Mouse (Mus musculus): ENCODE measurements around the gene Rmdn2. TPM values are rescaled to one million over a fixed set of nuclear protein-coding genes. Genes with fewer than 3 reads are reported as not detected.

Gene Rmdn2
- polyA plus RNA-seq, 1 experiment from 2014 or later: 7.0 TPM

- H3K9me3 ChIP-seq: no peaks in the 10 kb centered on the region
- WGBS: 54% methylated on average over 8 of the region's 8 CpGs
- no peaks in the 10 kb centered on the region for H3K36me3 ChIP-seq (replicated peaks)
- H3K27me3 ChIP-seq (replicated peaks; ENCODE audit: low read depth, poor library complexity, severe bottlenecking): no peaks in the 10 kb centered on the region
- H3K27ac ChIP-seq (replicated peaks): no peak overlapping the region
- DNase-seq (ENCODE audit: low spot score): no peak
- peaks cover 6% of the 10 kb centered on the region for H3K4me1 ChIP-seq
- H3K4me3 ChIP-seq: no peak overlapping the region
These were observed 12.8 kb upstream of the Rmdn2 start for GRCm38 (mm10) chr17:79598596-79599577.

GRCm38 (mm10) chr17:79600108-79600507 is 11.6 kb upstream of the Rmdn2 start:
- H3K9me3 ChIP-seq: no peaks in the 10 kb centered on the region
- whole genome bisulfite sequencing: 73% methylated on average over 4 of the region's 4 CpGs
- no peaks in the 10 kb centered on the region for H3K36me3 ChIP-seq (replicated peaks)
- DNase-seq (ENCODE audit: low spot score): no peak
- H3K27me3 ChIP-seq (replicated peaks; ENCODE audit: low read depth, poor library complexity, severe bottlenecking): no peaks in the 10 kb centered on the region
- no peak overlapping the region for H3K27ac ChIP-seq (replicated peaks)
- no peak overlapping the region for H3K4me3 ChIP-seq
- peaks cover 6% of the 10 kb centered on the region for H3K4me1 ChIP-seq

GRCm38 (mm10) chr17:79602381-79602780 is 9.3 kb upstream of the Rmdn2 start:
- Histone ChIP-seq H3K9me3 (no peaks in the 10 kb centered on the region), H3K27me3 (replicated peaks; ENCODE audit: low read depth, poor library complexity, severe bottlenecking) (no peaks in the 10 kb centered on the region), H3K4me1 (peaks cover 6% of the 10 kb centered on the region), H3K27ac (replicated peaks) (no peak overlapping the region), H3K4me3 (no peak overlapping the region), H3K36me3 (replicated peaks) (no peaks in the 10 kb centered on the region)
- 64% methylated on average over 5 of the region's 5 CpGs for WGBS
- DNase-seq (ENCODE audit: low spot score): no peak

GRCm38 (mm10) chr17:79603427-79603826 is 8.2 kb upstream of the Rmdn2 start:
- H3K27ac ChIP-seq (replicated peaks): no peak overlapping the region
- H3K4me3 ChIP-seq: no peak overlapping the region
- no peak for DNase-seq (ENCODE audit: low spot score)
- H3K36me3 ChIP-seq (replicated peaks): no peaks in the 10 kb centered on the region
- no peaks in the 10 kb centered on the region for H3K27me3 ChIP-seq (replicated peaks; ENCODE audit: low read depth, poor library complexity, severe bottlenecking)
- 84% methylated on average over 7 of the region's 7 CpGs for WGBS
- no peaks in the 10 kb centered on the region for H3K9me3 ChIP-seq
- peaks cover 6% of the 10 kb centered on the region for H3K4me1 ChIP-seq

GRCm38 (mm10) chr17:79605794-79606193 is 5.9 kb upstream of the Rmdn2 start:
- H3K9me3 ChIP-seq: no peaks in the 10 kb centered on the region
- H3K4me1 ChIP-seq: no peaks in the 10 kb centered on the region
- H3K4me3 ChIP-seq: no peak overlapping the region
- no peaks in the 10 kb centered on the region for H3K27me3 ChIP-seq (replicated peaks; ENCODE audit: low read depth, poor library complexity, severe bottlenecking)
- DNase-seq (ENCODE audit: low spot score): no peak
- no peak overlapping the region for H3K27ac ChIP-seq (replicated peaks)
- no peaks in the 10 kb centered on the region for H3K36me3 ChIP-seq (replicated peaks)
- 77% methylated on average over 2 of the region's 2 CpGs for WGBS

- no peak for DNase-seq (ENCODE audit: low spot score)
These were observed 2.0 kb upstream of the Rmdn2 start for GRCm38 (mm10) chr17:79609697-79610096.

GRCm38 (mm10) chr17:79610163-79610755 is 1.4 kb upstream of the Rmdn2 start:
- 78% methylated on average over 9 of the region's 9 CpGs for WGBS
- no peak for DNase-seq (ENCODE audit: low spot score)
- no peak overlapping the region for H3K27ac ChIP-seq (replicated peaks)
- H3K36me3 ChIP-seq (replicated peaks): no peaks in the 10 kb centered on the region
- no peak overlapping the region for H3K4me3 ChIP-seq
- H3K9me3 ChIP-seq: no peaks in the 10 kb centered on the region
- no peaks in the 10 kb centered on the region for H3K27me3 ChIP-seq (replicated peaks; ENCODE audit: low read depth, poor library complexity, severe bottlenecking)
- H3K4me1 ChIP-seq: peaks cover 8% of the 10 kb centered on the region

More at GRCm38 (mm10) chr17:79609697-79610096, 2.0 kb upstream of the Rmdn2 start:
- Histone ChIP-seq H3K36me3 (replicated peaks) (no peaks in the 10 kb centered on the region), H3K9me3 (no peaks in the 10 kb centered on the region), H3K27ac (replicated peaks) (no peak overlapping the region), H3K4me1 (peaks cover 4% of the 10 kb centered on the region; the same call in 1 of the 2 replicates), H3K4me3 (no peak overlapping the region), H3K27me3 (replicated peaks; ENCODE audit: low read depth, poor library complexity, severe bottlenecking) (no peaks in the 10 kb centered on the region)
- WGBS: 90% methylated on average over 1 of the region's 1 CpGs

GRCm38 (mm10) chr17:79614691-79615588 is 3.3 kb downstream of the Rmdn2 start:
- Histone ChIP-seq H3K27me3 (replicated peaks; ENCODE audit: low read depth, poor library complexity, severe bottlenecking) (no peaks in the 10 kb centered on the region), H3K36me3 (replicated peaks) (no peaks in the 10 kb centered on the region), H3K27ac (replicated peaks) (peak overlapping the region; percentile 94), H3K4me1 (peaks cover 15% of the 10 kb centered on the region), H3K9me3 (no peaks in the 10 kb centered on the region), H3K4me3 (peak overlapping the region; percentile 81)
- peak; percentile 85 for DNase-seq (ENCODE audit: low spot score)
- WGBS: 2% methylated on average over 57 of the region's 57 CpGs

GRCm38 (mm10) chr17:79615897-79616296 is 4.2 kb downstream of the Rmdn2 start:
- no peaks in the 10 kb centered on the region for H3K36me3 ChIP-seq (replicated peaks)
- H3K4me1 ChIP-seq: peaks cover 15% of the 10 kb centered on the region
- H3K4me3 ChIP-seq: peak overlapping the region; percentile 81
- 89% methylated on average over 9 of the region's 9 CpGs for WGBS
- H3K27me3 ChIP-seq (replicated peaks; ENCODE audit: low read depth, poor library complexity, severe bottlenecking): no peaks in the 10 kb centered on the region
- H3K9me3 ChIP-seq: no peaks in the 10 kb centered on the region
- no peak for DNase-seq (ENCODE audit: low spot score)
- H3K27ac ChIP-seq (replicated peaks): peak overlapping the region; percentile 94; the same call in 1 of the 2 replicates

GRCm38 (mm10) chr17:79616621-79617020 is 5.0 kb downstream of the Rmdn2 start:
- no peak for DNase-seq (ENCODE audit: low spot score)
- Histone ChIP-seq H3K9me3 (no peaks in the 10 kb centered on the region), H3K27me3 (replicated peaks; ENCODE audit: low read depth, poor library complexity, severe bottlenecking) (no peaks in the 10 kb centered on the region), H3K4me3 (no peak overlapping the region), H3K36me3 (replicated peaks) (no peaks in the 10 kb centered on the region), H3K4me1 (peaks cover 15% of the 10 kb centered on the region), H3K27ac (replicated peaks) (no peak overlapping the region)
- WGBS: 81% methylated on average over 4 of the region's 4 CpGs

GRCm38 (mm10) chr17:79618455-79618854 is 6.8 kb downstream of the Rmdn2 start:
- Histone ChIP-seq H3K36me3 (replicated peaks) (no peaks in the 10 kb centered on the region), H3K27ac (replicated peaks) (no peak overlapping the region)
- WGBS: 92% methylated on average over 10 of the region's 10 CpGs

GRCm38 (mm10) chr17:79618984-79619383 is 7.3 kb downstream of the Rmdn2 start:
- H3K4me3 ChIP-seq: no peak overlapping the region
- H3K27ac ChIP-seq (replicated peaks): no peak overlapping the region
- H3K27me3 ChIP-seq (replicated peaks; ENCODE audit: low read depth, poor library complexity, severe bottlenecking): no peaks in the 10 kb centered on the region
- DNase-seq (ENCODE audit: low spot score): no peak
- no peaks in the 10 kb centered on the region for H3K9me3 ChIP-seq
- H3K36me3 ChIP-seq (replicated peaks): no peaks in the 10 kb centered on the region
- WGBS: 89% methylated on average over 5 of the region's 5 CpGs
- H3K4me1 ChIP-seq: peaks cover 15% of the 10 kb centered on the region

More at GRCm38 (mm10) chr17:79618455-79618854, 6.8 kb downstream of the Rmdn2 start:
- Histone ChIP-seq H3K4me1 (peaks cover 15% of the 10 kb centered on the region), H3K27me3 (replicated peaks; ENCODE audit: low read depth, poor library complexity, severe bottlenecking) (no peaks in the 10 kb centered on the region), H3K4me3 (no peak overlapping the region), H3K9me3 (no peaks in the 10 kb centered on the region)
- DNase-seq (ENCODE audit: low spot score): no peak
